Mouse (Mus musculus) G1E (cell line): Measurements from ENCODE around the gene Supt3.

Source experiments
- CTCF ChIP-seq: IDR thresholded peaks from 2 replicates; pipeline ENCODE4 v1.5.1; 2012; ENCODE audit warnings: low read depth, low read length, inconsistent platforms, mixed read lengths
- GATA1 ChIP-seq: IDR thresholded peaks from 2 replicates; pipeline ENCODE4 v1.6.1; 2012; ENCODE audit warnings: borderline replicate concordance, low read length, inconsistent platforms, mixed read lengths
- POLR2AphosphoS5 ChIP-seq: IDR thresholded peaks from 2 replicates; pipeline ENCODE4 v1.6.1; 2012; ENCODE audit warnings: low read depth, low read length, inconsistent platforms; ENCODE audit not compliant: insufficient replicate concordance
- TAL1 ChIP-seq: conservative IDR thresholded peaks from 2 replicates; pipeline ENCODE4 v1.6.1; 2012; ENCODE audit warnings: low read depth, low read length, inconsistent platforms, mixed read lengths

- TF ChIP-seq GATA1, result no peak
- no peak for TF ChIP-seq CTCF
- TF ChIP-seq TAL1, result no peak
- TF ChIP-seq POLR2AphosphoS5, result no peak
These were observed 20.4 kb downstream of the Supt3 start for GRCm38 (mm10) chr17:44797331-44797730.
